Comparison of ENCODE assay signal across 16 mouse cellular contexts in the genomic region with DNA sequence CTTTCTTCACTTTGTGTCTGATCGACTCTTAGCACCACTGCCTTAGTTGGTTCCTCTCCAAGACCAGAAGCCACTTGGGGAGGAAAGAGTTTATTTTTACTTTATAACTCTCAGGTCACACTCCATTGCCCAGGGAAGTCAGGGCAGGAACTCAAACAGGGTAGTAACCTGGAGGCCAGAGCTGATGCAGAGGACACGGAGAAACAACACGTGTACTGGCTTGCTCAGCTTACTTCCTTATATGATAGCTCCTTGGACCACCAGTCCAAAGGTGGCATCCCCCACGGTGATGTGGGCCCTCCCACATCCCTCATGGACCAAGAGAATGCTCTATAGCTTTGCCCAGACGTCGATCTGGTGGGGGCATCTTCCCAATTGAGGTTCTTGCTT. TPM values are rescaled to one million over a fixed set of nuclear protein-coding genes. Genes with fewer than 3 reads are reported as not detected.
"Had no signal": no experiment of that assay in that cellular context is flagged by ENCODE, and none has a peak within 500 bp of the region (broad histone marks: within the 10 kb centered on the region; RNA-seq: fewer than 3 reads in every experiment).

No protein-coding gene starts in this region.

- H3K4me3 ChIP-seq: intestine, embryonic 15.5 days; limb, embryonic 12.5 days; midbrain, embryonic 10.5 days; myocyte; neural tube, embryonic 15.5 days had no signal

- H3K27ac ChIP-seq: intestine, embryonic 15.5 days; limb, embryonic 12.5 days; liver, embryonic 14.5 days; midbrain, embryonic 10.5 days; neural tube, embryonic 15.5 days; stomach, postnatal 0 days had no signal

- H3K9me3 ChIP-seq: intestine, embryonic 15.5 days; limb, embryonic 12.5 days; midbrain, embryonic 10.5 days; neural tube, embryonic 15.5 days had no signal

- DNase-seq: layer of hippocampus, postnatal 36 days; lung, adult 2 months; lung, postnatal 36 days; midbrain, embryonic 14.5 days; right cerebral cortex, adult 18-20 months; right cerebral cortex, postnatal 25 days; thymus, postnatal 4 days had no signal

- H3K4me1 ChIP-seq: limb, embryonic 12.5 days; midbrain, embryonic 10.5 days; neural tube, embryonic 15.5 days had no signal

- H3K4me2 ChIP-seq: intestine, embryonic 15.5 days; limb, embryonic 12.5 days; neural tube, embryonic 15.5 days had no signal

- ATAC-seq: intestine, embryonic 15.5 days; lung, postnatal 0 days had no signal

- H3K36me3 ChIP-seq: intestine, embryonic 15.5 days; limb, embryonic 12.5 days; midbrain, embryonic 10.5 days; neural tube, embryonic 15.5 days had no signal

- H3K9ac ChIP-seq: intestine, embryonic 15.5 days; limb, embryonic 12.5 days; liver, embryonic 14.5 days; neural tube, embryonic 15.5 days had no signal

- H3K27me3 ChIP-seq: intestine, embryonic 15.5 days; limb, embryonic 12.5 days; neural tube, embryonic 15.5 days had no signal

RNA-seq across cellular contexts. Expression of a gene that starts 58.7 kb away (rescaled TPM):
- polyA plus RNA-seq: limb, embryonic 12.5 days; liver, embryonic 14.5 days; midbrain, embryonic 10.5 days; midbrain, embryonic 14.5 days; myocyte; neural tube, embryonic 11.5 days had no signal
